Mouse (Mus musculus) adrenal gland, adult 2 months (tissue): Measurements from ENCODE around the gene Pkn2. TPM values are rescaled to one million over a fixed set of nuclear protein-coding genes. Genes with fewer than 3 reads are reported as not detected.

ENCODE experiments used
- DNase-seq: peaks from one replicate; pipeline ENCODE4 v3.0.0; 2021
- polyA plus RNA-seq: library from polyadenylated mRNA; depleted of rRNA; stranded (reverse); fragments of >200 nt; gene quantifications from 2 replicates; pipeline ENCODE4 v1.2.3, GENCODE M21; 2012
- total RNA-seq, 2 experiments: library from RNA; stranded (reverse); gene quantifications; 2 replicates each; pipeline ENCODE4 v1.2.3; 2021

The Pkn2 gene
- total and polyA plus RNA-seq, 3 experiments = 47.6 to 75.0 (median 61.2) TPM

DNA sequence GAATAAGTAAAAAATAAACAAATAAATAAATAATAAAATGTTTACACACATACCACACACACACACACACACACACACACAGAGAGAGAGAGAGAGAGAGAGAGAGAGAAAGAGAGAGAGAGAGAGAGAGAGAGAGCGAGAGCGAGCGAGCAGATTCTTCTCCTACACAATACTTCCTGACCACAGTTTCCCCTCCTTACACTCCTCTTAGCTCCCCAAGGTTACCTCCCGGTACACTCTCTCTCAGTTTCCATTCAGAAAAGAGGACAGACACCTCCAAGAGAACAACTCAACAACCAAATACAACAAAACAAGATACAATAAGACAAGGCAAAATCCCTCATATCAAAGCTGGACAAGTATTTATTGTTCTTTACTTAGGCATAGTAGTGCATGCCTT, 47.8 kb downstream of the Pkn2 start:
- DNase-seq = no peak

DNA sequence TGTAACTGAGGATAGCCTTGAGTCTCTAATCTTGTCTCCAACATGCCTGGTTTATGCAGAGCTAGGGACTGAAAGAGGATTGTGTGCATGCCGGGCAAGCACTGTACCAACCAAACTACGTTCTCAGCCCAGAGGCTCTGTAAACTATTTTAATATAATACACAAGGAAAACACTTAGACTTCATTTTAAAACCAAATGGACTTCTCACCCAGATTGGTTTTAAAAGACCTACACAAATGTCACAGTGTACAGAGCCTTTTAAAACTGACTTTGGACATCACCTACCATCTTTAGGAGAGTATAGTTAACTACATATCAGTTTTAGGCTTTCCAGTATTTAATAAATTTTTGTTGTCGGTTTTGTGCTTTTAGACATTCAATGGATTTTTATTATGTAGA, 48.9 kb downstream of the Pkn2 start:
- DNase-seq = no peak

DNA sequence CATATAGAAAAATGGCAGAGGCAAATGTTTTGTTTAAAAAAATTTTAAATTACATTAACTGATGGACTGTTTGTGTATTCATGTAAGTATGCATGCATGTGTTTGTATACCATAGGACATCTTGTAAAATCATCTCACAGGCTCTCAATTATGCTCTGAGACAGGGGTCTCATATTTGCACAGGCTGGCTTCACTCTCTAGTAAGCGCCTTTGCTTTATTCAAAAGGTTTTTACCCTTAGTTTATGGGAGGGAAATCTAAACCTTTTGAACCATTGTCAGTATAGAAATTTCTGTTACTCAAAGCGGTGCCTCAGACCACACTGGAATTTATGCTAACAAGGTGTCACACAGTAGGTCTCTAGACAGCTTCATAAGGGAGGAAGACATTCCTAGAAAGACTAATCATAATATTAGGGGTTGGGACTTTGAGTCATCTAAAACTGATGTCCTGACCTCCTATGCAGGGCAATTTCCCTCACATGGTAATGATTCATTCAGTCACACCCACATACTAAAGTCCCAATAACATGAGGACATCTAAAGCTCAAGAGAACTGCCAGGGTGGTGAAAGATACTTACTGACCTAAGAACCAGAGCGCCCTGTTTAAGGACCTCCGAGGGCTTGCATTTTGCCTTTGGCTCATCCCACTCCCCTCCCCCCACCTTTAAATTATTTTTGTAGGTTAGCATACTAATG, 55.2 kb downstream of the Pkn2 start:
- no peak for DNase-seq

DNA sequence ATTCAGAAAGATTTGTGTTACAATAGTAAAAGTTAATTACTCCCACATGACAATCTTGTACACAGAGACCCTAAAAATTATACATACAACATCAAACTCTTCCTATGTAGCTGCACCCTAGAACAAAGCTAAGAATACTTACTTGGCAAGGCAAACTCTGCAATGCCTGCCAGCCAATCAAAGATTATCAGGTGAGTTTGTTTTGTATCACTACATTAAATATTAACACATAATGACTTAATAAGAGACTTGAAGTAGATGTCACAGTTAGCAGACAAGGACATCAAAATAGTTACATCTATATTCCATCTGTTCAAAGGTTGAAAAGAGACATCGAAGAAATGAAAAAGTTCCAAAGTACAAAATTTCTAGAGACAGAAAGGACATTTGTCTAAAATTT, 58.2 kb downstream of the Pkn2 start:
- DNase-seq = no peak

DNA sequence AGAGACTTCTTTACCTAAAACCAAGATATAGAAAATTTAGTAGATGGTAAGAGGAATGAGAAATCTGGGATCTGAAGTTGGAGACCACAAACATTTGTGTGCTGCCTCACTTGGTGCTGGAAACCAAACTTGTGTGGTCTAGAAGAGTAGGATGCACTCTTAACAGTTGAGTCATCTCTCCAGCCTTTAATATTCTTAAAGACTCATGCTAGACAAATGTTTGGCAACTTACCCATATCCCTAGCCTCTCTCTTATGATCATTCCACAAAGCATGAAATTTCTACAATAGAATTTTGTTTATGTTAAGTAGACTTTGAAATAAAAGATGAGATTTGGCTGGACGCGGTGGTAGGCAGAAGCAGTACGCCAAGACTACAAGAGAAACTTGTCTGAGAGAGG, 64.3 kb downstream of the Pkn2 start:
- DNase-seq = no peak

- DNase-seq = no peak
Observed at GRCm38 (mm10) chr3:142811582-142811981, 70.2 kb downstream of the Pkn2 start.

DNA sequence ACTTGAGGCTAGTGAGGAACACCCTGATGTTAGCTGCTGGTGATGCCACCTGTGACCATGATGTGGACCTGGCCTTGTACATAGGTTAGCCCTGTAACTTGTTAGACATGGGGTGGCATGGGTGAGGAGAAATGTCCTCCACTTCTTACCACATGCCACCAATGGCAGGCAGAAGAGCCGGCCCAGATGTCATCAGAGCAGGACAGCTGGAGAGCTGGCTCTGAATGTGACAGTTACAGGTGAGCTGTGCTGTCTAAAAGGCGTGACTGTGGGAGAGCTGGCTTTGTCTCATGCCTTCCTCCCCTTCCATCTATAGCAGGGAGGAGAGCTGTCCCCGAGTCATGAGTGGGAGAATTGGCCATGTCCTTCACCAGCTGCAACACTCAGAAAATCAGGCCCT, 86.2 kb downstream of the Pkn2 start:
- DNase-seq = peak; percentile 37

DNA sequence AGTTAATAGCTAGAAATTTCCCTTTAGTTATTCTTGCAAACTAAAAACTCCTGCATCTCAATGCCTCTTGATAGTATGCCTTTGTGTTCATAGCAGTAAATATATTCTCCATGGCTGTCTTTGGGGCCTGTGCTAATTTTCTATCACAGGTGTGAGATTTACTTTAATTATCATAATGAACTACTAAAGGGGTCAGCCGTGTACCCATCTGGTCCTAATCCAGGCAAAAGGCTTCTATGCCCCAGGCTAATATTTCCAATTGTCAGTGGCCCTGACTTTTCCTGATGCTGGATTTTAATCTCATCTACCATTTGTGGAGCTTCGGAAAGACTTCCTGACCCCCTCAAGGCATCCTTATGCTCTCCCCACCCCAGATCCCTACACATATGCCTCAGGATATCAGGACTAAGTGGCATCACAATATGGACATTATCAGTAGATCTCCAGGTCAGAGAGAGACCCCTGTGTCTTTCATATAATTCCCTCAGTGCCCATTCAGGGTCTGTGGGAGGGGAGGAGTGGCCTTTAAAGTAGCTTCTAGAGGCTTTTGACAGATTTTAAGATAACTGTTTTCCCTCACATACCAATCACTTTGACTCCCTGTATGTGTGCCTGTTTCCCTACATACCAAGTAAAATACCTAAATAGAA, 95.3 kb downstream of the Pkn2 start:
- DNase-seq = no peak

DNA sequence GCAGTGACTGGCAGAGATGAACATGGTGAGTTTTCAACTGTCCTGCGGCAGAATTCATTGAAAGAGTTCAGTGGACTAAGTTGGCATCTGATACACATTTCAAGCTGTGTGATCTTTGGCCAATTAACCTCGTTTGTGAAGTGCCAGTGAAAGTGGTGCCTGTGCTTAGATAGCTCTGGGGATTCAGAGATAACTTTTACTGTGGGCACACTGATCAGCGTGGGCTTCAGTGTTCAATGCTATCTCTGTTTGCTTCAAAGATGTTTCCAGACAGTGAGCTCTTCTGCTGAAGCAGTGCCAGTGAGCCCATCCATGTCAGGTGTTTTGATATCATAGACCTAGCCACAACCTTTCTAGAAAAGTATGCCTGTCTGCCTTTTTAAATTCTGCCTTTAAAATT, 104.6 kb downstream of the Pkn2 start:
- DNase-seq = no peak

DNA sequence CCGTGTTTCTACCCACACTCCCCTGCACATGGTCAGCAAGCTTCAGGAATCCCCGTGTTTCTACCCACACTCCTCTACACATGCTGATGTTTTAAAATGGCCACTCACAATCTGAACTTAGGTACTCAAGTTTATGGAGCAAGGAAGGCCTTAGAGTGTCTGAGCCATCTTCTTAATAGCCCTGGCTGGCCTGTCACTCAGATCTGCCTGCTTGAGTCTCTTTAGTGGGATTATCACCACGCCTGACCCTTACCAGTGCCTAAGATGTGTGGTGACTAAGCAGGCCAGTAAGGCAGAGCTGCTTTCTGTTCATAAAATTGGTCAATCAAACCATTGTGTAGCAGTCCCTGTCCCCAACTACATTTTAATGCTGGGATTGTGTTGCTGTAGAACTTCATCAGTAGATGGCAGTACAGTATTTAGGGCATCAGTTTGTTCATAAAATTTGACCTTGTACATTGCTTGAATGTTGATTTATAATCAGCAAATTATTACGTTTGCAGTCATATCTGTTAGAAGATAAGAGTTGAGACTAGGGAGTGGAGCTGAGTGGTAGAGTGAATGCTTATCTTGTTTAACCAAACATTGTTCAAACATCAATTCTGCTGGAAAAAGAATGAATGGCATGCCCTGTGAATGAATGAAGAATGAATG, 108.1 kb downstream of the Pkn2 start:
- no peak for DNase-seq

- DNase-seq = no peak
Observed at GRCm38 (mm10) chr3:142770518-142770917, 111.3 kb downstream of the Pkn2 start.

DNA sequence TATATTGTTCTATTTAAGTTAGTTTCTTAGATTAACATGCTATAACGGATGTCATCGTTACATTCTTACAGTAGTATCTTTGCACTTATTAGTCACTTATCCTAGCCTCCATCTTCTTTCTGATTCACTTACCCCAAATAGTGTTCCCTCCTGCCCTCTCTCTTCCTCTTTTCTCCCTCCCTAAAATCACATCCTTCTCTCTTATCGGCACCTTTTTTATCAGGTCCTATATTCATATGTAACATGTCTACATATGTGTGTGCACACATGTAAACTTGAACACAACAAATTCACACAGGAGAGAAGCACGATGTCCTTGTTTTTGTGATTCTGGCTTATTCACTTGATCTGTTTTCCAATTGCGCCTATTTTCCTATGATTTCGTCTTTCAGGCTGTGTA, 113.3 kb downstream of the Pkn2 start:
- no peak for DNase-seq

DNA sequence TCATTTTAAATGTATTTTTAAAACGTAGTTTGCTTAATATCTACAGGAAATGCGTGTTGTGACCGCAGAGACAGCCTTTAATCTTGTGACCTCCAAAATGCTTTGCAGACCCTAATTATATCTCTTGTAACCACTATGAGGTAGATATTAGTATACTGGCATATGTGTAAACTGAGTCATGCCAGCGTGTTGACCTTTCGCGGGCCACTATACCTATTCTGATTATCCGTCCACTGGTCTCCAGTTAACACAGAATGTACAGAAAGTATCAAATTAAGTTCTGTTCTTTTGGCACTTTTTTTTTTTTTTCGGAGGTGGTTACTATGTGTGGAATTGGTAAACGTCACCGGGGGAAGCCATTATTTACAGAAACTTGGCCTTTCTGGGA, 116.0 kb downstream of the Pkn2 start:
- no peak for DNase-seq

- DNase-seq = peak; percentile 96
Observed at GRCm38 (mm10) chr3:142764995-142765777, 116.6 kb downstream of the Pkn2 start, which contains the start of gene Gtf2b. Gene Gtf2b, plus strand, starts transcription at chr3:142765045.

GRCm38 (mm10) chr3:142760356-142760755, 121.4 kb downstream of the Pkn2 start:
- no peak for DNase-seq

- no peak for DNase-seq
Observed at GRCm38 (mm10) chr3:142758593-142758992, 123.2 kb downstream of the Pkn2 start.

GRCm38 (mm10) chr3:142757841-142758240, 124.0 kb downstream of the Pkn2 start:
- no peak for DNase-seq

GRCm38 (mm10) chr3:142755132-142755867, 126.5 kb downstream of the Pkn2 start:
- DNase-seq = no peak

- no peak for DNase-seq
Observed at GRCm38 (mm10) chr3:142749131-142749530, 132.7 kb downstream of the Pkn2 start.

GRCm38 (mm10) chr3:142747673-142748072, 134.1 kb downstream of the Pkn2 start:
- no peak for DNase-seq

- no peak for DNase-seq
Observed at GRCm38 (mm10) chr3:142745076-142745475, 136.7 kb downstream of the Pkn2 start.
